Mouse (Mus musculus): Measurements from ENCODE around the gene Cacna1e.

The Cacna1e gene

DNA sequence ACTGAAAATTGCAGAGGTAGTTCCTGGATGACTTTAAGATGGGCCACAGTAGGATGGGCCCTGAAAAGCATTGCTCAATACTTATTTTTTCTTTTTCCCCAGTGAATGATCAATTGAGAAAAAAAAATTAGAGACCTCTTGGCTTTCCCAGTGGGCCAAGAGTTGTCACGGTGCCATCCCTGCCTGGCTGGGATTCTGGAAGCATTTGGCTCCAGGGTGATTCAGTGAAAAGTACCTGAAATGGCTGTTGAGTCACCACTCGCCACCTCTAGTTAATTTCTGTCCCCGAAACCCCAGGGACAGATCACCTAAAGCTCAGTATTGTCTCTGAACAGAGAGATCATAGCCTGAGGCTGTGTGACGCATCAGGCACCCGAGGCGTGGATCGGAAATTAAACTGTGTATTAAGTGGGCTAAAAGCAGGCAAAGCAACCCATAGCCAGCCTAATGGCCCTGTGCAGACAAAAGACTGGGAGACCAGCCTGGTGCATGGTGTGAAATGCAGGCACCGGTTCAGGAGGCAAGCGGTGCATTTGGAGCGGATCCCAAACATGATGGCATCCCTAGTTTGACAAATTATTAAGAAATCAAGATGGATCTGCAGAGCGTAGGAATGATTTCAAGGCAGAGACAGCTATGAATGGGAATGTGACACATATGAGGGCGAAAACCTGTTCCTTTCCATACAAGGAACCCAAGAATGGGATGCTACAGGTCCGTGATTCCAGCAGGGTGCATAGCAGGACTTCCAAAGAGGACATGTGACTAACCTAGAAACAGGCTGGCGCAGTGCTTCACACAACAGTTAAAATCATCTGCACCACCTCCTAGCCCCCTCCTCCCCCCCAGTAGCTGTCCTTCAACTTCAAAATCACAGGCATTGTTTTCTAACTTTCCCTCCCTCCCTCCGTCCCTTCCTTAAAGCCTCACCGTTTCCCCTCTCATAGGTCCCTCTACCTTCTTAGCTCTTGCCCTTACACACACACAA lies 261.3 kb downstream of the Cacna1e start:
- no peak for DNase-seq (ENCODE audit: low spot score)

DNA sequence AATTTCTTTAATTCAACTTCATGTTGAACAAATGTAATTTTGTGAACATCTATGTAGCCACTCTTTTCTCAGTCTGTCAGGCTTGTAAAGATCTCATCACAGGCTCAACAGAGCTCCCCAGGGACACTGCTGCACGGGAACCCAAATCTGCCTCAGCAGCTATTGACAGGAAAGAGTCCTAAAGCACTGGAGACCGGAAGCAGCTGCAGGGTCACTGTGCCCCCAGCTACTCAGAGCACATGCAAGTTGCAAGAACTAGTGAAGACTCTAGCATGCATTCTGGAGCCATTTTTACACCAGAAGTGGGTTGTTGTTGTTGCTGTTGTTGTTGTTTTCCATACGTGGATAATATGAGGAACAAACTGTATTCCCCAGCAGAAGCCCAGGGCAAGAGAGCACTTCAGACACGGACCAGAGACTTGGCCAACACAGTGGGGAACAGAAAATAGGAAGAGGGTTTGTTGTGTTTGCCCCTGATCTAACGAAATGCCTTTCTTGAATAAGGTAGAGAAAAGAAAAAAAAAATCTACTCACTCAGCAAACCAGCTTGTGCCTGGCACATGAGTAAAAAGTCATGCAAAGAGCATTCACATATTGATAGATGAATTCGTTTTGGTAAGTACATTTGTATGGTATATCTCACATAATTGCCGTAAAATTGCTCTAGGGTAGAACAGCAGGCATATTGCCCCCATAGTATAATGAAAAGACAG lies 266.4 kb downstream of the Cacna1e start:
- no peak for DNase-seq (ENCODE audit: low spot score)

DNA sequence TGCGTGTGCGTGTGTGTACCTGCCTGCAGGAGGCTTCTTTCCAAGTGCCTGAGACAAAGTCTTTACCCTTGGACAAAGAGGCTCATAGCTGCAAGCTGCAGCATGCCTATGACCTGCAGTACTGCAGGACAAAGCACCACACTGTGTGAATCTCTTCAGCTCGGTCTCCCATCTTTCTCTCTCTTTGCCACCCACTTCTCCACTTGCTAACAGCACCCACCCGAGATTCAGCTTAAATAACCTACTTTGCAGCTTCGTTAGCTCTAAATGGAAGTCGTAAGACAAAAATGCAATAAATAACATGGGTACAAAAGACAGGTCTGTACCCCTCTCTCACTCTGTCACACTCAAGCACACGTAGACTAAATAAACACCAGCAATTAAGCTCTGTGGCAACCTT lies 268.5 kb downstream of the Cacna1e start:
- DNase-seq (ENCODE audit: low spot score), result no peak

DNA sequence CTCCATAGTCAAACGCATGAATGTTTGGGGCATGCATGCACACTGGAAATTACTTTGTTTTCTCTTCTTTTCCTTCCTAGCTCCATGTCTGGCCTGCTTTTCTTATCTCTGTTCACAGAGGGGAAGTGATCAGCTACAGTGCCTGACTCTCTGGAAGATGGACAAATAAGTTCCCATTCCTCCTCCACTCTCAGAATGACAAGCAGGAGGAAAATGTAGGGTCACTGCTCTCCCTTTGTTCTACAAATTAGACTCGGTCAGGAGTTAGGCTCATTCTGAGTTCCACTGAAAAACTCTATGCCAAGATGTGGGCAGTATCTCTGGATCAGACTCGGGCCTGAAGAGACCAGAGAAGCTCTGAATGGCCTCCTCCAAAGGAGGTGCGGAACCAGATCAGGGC lies 275.8 kb downstream of the Cacna1e start:
- DNase-seq (ENCODE audit: low spot score), result no peak

DNA sequence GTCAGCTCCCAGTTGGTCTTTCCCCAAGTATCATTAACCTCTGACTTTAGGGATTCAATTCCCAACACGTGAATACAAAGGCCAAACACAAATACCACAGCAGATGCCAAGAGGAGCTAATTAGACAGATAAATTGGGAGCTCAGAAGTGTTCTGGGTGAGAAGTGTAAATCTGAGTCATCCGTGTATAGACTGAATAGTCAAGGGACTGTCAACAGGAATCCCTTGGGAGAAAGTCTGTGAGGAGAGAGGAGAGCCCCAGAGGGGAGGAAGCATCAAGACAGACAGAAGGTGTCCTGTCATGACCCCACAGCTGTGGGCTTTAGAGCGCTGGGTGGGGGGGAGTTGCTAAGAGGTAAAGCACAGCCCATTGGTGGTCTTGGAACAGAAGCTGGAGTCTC lies 276.9 kb downstream of the Cacna1e start:
- DNase-seq (ENCODE audit: low spot score), result no peak

DNA sequence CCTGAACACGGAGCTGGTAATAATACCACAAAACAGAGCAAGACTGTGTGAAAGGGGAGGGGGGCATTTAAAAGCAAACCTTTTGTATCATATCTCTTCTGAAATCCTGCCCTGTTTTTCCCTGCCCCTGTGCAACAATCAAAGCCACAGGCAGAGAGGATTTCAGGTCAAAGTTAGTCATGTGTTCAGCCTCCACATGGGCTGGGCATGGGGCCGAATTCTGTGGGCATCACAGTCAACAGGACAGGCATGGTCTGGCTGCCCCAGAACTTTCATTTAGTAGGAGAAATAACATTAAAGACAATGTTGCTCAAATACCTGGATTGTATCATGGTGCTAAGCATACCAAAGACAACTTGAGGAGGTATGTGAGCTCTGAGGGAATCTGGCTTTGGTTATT lies 278.7 kb downstream of the Cacna1e start:
- no peak for DNase-seq (ENCODE audit: low spot score)

DNA sequence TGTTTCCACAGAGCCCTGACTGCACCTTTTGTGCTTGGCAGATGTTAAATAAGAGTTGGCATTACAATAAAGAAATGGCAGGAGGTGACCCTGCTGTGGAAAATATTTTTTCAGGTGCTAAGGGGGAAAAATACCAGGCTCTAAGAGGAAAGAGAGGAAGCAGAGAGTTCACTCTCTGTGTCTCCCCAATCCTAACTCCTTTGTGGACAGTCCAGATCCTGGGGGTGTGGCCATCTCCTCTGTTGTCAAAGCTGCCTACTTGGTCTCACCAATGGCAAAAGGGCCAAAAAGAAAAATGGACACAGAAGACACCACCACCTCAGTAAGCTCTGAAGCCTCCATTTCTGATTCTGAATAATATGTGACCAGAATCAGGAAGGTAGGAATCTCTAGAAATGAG lies 280.5 kb downstream of the Cacna1e start:
- DNase-seq (ENCODE audit: low spot score), result no peak

DNA sequence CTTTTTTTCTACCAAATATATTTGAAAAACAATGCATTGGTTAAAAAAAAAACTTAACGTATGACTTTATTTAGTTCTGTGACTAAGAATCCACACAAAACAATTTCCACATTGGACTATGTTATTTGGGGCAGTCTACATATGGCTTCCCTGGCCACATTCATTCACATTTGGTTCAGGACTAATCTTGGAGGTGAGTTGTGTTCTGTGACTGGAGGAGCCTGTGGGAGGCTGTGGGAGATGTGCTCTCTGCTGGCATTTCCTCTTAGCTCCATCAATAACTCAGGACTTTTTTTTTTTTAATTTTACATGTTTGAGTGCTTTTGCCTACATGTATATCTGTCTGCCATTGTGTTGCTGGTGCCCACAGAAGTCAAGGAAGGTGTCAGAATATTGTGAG lies 281.8 kb downstream of the Cacna1e start:
- no peak for DNase-seq (ENCODE audit: low spot score)

DNA sequence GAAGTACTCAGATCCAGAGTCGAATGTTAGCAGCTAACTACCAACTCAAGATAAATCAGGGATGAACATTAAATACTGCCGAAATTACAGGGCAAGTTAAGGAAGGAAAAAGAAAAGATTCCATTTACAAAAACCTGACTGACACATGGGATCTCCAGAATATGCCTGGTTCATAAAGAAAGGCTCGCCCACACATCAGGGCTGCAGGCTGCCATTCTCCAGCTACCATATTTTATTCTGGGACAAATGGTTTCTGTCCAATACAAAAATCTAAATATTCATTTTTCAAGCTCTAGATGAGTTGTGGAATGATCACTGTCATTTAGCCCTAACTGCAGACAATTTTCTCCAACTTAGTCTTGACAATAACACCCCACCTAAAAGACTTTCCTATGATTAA lies 301.8 kb downstream of the Cacna1e start:
- DNase-seq (ENCODE audit: low spot score), result no peak

DNA sequence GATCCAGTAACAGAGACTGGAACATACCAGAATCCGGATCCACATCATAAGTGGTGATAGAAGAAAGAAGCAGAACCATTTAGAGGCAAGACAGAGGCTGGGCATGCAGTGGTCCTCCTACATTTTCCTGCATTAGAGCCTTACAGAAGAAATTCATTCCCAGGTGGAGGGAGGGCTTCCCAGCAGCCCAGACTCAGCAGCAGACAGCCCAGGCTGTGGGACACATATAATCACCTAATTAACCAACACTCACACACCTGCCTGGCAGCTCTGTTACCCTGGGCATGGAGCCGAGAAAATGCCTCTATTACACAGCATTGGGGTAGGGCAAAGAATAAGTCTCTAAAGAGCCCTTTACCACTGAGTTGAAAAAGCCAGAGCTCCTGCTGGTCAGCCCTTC lies 304.4 kb downstream of the Cacna1e start:
- no peak for DNase-seq (ENCODE audit: low spot score)

DNA sequence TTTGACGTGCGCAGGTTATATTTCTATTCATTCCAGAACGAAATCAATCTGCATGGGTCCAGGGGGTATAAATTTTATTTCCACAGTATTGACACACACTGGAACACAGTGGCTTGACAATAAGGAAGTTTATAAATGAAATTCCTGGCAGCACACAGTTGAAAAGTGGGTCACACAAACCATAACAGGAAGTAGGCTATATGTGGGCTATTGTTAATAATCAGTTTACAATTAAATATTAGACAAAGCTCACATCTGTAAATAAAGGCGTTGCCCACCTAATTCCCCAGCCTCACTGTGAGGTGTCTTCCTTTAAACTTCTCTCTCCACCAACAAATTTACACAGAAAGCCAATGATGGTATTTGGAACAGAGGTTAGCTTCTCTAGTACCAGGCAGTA lies 305.6 kb downstream of the Cacna1e start:
- no peak for DNase-seq (ENCODE audit: low spot score)

DNA sequence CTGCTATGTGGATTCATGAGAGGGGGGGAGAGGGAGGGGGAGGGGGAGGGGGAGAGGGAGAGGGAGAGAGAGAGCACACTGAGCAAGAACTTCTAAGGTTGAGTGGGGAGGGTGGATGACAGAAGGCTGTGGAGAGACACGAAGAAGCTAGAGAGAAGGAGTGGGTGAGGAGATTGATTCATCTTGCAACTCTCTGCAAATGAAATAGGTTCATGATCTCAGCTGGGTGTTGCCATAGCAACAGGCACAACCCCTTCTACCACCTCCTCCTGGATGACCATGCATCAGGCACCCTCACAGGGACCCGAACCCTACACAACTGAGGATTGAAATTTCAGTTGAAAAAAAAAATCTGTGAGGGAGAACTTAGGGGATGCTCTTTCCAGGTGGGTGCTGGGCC lies 307.9 kb downstream of the Cacna1e start:
- no peak for DNase-seq (ENCODE audit: low spot score)

DNA sequence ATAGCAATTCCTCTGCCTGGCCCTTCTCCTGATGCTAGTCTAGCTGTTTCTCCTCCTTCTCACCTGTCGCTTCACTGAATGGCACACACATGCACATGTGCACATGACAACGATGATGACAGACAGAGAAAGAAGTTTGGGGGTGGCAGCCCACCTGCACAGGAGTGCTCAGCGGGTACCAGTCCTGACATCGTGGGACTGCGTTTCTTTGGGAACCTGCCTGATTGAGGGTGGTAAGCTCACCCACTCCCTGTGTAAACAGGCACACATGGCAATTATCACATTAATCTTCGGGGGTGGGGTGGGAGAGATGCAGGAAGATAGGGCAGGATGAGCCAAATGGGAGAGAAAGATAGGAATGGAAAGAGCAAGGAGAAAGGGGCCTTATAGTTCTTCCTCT lies 318.3 kb downstream of the Cacna1e start:
- DNase-seq (ENCODE audit: low spot score), result no peak

DNA sequence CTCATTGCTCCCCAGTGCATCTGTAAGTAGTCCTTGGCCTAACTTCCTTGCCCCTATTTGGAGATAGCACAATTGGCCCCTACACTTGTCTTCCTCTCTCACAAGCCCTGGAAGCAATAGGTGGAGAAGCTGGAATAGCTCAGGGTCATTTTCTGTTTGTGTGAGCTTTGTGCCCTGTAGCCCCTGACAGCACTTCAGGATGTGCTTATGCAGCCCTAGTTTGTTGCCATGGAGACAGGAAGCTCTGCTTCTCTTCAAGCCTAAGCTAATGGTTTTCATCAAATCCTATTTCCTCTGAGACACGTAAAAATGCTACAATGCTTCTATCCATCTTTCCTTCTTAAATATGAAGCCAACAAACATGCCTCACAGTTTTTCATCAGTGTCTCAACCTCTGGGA lies 328.5 kb downstream of the Cacna1e start:
- DNase-seq (ENCODE audit: low spot score), result no peak

DNA sequence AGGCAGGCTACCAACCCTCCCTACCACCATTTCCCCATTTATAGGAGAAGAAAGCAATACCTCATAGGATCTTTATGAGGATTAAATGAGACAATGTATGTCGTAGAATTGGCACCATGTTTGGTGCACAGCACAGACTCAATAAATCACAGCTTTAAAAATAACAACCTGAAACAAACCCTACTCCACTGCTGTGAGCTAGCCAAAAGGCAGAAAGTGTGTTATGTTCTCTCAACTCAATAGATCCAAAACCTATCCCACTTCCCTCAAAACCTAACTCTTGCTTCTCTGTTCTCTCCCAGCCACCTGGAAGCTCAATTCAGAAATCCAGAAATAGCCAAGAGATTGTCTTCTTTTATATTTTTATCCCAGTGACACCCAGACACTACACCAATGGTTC lies 331.2 kb downstream of the Cacna1e start:
- DNase-seq (ENCODE audit: low spot score), result no peak

DNA sequence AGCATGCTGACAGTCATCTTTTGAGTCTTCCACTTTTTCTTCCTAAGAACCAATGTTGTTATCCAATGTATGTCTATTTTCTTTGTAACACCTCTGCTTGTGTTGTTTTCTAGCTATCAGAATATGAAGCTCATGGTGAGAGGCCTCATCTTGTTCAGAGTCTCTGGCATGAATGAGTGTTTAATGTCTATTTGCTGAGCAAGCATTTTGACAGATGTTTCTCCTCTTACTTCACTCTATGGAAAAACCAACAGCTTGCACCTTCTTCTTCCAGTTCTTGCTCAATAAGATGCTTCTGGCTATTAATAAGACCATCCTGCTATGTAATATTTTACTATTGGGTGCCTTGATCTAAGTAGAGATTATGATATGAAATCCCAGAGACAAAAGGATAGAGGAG lies 346.9 kb downstream of the Cacna1e start:
- DNase-seq (ENCODE audit: low spot score), result no peak

DNA sequence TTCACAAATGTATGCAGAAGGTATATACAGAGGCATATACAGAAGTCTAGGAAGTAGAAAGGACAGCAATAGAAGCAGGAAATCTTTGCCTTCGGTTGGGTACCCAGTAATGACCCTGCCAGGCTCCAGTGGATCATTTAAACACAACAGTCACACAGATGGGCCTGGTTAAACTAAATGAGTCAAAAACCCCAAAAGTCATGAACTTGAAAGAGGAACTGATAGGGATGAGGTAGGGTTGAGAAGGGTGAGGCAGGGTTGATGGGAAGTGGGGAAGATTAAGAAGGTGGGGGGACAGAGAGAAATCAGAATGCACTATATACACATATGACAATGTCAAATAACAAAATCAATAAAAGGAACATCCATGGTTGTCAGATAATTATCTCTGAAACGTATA lies 347.5 kb downstream of the Cacna1e start:
- no peak for DNase-seq (ENCODE audit: low spot score)

DNA sequence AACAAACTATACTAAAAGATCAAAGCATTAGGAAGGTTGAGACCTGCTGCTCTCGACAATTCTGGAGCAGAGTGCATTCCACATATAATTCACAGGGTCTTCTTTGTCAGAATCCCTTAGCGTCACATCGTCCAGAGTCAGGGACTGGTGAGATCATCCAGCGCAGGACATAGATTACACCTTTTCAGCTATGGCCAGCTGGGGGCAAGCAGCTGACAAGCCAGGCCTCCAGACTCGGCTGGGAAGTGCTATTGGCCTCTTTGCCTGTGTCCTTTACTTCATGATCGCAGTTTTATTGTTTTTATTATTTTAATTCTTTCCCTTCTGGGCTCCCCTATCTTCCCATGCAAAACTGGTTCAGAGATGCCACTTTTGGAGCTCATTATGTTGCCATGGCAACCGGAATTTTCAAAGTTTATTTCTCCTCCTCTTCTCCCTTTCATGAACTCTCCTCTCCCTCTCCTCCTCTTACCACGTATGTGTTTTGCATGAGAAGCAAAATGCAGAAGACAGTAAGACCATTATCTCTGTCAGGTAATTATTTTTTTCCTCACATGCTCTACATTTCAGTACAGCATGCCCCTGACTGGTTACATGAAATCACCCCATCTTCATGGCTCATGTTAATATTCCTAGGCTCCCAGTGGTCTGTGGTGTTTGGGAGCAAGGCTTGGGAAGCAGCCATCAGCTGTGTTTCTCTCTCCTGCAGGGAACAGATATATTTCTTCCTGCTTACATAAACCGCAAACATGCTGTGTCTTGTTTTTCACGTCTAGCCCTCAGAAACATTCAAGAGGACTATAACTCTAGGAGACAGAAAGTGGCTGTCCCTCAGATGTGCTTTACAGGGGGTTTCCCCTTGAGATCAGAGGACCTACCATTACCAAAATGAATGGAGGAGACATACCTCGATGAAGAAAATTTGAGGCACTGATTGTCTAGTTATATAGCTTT lies 351.0 kb downstream of the Cacna1e start:
- DNase-seq (ENCODE audit: low spot score), result no peak

DNA sequence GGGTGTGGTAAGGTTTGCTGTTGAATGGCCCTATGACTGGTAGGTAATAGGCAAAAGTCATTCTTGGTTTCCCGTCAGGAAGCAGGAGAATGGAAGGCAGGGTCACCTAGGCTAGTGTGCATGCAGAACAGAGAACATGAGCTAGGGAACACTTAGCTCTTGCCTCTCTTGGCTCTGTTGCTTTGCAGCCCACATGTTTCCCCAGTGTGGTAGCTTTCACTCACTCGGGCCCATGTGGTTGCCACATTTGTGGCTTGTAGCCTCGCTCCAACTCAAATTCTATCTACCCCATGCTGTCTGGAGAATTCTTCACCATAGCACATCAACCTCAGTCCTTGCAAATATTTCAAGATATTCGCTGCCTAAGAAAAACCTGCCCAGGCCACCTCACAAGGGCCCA lies 354.6 kb downstream of the Cacna1e start:
- no peak for DNase-seq (ENCODE audit: low spot score)

DNA sequence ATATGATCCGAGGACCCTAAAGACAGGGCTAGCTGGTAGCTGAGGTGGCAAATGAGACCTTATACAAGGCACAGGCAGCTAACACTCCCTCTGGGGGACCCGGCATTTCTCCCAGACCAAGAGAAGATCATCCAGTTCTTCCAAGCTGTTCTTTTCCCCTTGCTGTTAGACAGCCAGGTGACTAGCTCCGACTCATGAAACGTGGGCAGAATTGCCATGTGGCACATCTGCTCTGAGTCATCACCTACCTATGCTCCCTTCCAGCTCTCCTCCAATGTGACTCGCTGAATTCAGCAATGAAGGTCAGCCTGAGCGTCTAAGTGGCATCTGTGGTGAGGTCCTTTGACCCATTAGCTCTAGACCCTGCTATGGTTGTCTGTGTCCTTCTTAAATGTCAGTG lies 355.5 kb downstream of the Cacna1e start:
- DNase-seq (ENCODE audit: low spot score), result no peak

DNA sequence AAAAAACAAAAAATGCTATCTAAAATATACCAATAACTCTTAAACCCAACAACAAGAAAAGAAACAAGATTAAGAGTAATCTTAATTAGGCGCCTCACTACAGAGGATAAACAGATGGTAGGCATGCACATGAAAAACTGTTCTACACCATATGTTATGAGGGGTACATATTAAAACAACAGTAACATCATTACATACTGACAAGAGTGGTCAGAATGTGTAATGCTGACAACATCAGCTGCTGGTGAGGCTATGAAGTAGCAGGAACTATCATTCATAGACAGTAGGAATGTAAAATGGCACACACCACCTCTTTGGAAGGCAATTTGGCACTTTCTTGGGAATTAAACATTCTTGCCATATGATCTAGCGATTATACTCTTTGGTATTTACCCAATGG lies 363.6 kb downstream of the Cacna1e start:
- no peak for DNase-seq (ENCODE audit: low spot score)

DNA sequence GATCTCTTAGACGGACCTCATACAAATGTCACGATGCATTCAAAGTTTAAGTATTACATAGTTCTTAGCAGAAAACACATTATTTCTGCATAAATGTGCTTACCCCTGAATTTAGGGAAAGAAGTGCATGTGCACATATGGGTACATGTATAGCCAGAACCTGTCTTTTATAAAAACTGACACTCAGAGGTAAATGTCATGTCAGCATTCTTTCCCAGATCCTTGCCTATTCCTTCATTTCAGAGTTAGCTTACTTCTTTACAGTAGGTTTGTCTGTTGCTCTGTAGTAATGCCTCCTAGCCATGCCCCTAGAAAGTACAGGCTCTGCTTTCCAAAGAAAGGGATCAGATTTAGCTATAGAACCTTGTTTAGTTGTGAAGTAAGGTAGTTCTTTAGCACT lies 369.0 kb downstream of the Cacna1e start:
- DNase-seq (ENCODE audit: low spot score), result no peak
